Mouse (Mus musculus) liver, adult 2 months (tissue): ENCODE results near the gene Pcdh19.

Experiments
- CTCF ChIP-seq: fragments of 200-500 bp; IDR thresholded peaks from 2 replicates; pipeline ENCODE4 v1.5.1; 2011; ENCODE audit warnings: low read depth, low read length, control low read depth
- POLR2A ChIP-seq: fragments of 200-500 bp; IDR thresholded peaks from 2 replicates; pipeline ENCODE4 v1.6.1; 2011; ENCODE audit warnings: low read length, control low read depth; ENCODE audit not compliant: insufficient read depth; ENCODE audit errors: extremely low read depth

GRCm38 (mm10) chrX:133734984-133735383 lies 46.2 kb upstream of the Pcdh19 start:
- TF ChIP-seq POLR2A, result no peak
- peak; percentile 47 for TF ChIP-seq CTCF
